Mouse (Mus musculus): ENCODE measurements around the gene Hlx.

The Hlx gene

GRCm38 (mm10) chr1:184731644-184732545 lies 524 bp downstream of the Hlx start:
- DNase-seq, result peak; percentile 76 to 82

GRCm38 (mm10) chr1:184731091-184731640 lies 1.3 kb downstream of the Hlx start:
- no peak for DNase-seq

DNA sequence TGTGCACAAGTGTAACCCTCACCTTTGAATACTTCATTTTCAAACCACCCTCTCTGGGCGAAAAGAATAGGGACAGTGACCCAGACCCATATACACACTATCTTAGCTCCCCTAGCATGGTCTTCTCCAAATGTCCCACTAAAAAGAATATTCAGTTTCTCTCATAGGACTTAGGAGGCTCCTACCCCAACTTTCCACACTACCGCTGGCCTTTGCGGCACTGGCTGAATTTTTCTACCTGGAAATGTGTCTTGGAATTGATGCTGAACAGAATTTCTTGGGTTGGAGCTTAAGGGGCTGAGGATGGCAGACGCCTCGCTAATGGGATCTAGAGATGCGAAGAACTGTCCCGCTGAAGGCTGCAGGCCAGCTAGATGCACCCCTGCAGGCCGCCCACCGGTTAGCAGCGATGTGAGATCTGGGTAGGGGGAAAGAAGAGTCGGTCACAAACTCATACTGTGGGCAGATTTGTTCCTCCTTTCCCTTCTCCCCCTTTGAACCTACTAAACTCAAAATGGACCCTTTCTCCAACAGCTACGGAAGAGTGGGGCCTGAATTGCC lies 1.9 kb downstream of the Hlx start:
- no peak for DNase-seq

GRCm38 (mm10) chr1:184729357-184730140 lies 2.9 kb downstream of the Hlx start:
- no peak for DNase-seq

DNA sequence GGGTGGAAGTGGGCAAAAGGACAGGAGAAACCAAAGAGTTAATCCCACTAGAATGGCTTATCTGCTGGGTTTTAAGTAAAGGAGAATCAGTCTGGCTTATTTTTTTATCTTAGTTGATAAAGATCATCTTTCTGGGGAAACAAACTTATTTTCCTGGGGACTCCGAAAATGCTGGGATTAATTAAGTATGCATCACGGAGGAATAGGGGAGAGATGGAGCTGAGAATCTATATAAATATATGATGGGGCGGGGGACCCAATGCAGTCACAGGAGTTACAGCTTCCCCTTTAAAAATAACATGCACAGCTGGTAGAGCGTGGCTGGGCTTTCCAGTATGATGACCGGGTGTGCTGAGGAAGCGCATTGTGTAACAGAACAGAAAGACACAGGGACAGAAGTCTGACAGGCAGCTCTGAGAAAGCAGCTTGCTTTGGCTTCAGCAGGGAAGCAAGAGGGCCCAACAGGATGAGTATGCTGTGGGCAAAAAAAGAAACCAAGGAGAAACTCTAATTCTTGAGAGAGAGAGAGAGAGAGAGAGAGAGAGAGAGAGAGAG lies 3.8 kb downstream of the Hlx start:
- DNase-seq, result peak in 1 of 2 experiments; percentile 42

DNA sequence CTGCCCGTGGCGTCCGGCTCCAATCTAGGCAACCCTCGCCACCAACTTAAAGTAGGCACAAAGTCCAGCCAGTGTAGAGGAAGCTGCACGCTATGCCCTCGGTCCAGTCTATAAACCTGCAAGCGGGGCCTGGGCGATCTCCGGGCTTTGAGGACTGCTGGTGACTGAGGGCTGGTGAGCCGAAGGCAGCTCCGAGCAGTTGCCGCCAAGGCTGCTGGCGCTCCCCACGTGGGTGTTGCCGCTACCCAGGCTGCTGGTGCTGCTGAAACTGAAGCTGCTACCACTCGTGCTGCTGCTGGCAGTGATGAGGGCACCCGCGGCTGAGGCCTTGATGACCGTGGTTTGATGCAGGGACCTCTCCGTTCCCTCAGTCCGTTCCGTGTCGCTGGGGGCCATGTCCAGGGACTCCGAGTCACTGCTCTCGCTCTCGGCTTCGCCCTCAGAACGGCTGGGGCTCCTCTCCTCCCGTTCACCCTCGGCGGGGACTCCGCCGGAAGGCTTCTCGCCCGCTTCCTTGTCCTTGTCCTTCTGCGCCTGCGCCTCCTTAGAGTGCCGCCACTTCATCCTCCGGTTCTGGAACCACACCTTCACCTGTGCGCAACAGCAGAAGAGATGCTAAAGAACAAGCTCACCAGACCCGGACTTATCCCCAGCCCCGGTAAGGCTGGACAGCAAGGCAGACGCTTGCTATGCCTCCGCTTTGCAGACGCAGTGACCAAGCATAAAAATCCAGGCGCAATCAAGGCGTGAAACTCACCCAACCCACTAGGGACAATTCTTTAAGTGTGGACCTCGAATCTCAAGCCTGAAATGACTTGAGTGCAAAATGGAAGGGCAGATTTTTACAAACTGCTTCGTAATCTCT lies 4.8 kb downstream of the Hlx start:
- peak in 1 of 2 experiments; percentile 45 for DNase-seq

- DNase-seq, result no peak
These were observed 5.7 kb downstream of the Hlx start for GRCm38 (mm10) chr1:184726576-184727300.

GRCm38 (mm10) chr1:184725318-184725790 lies 7.1 kb downstream of the Hlx start:
- DNase-seq, result no peak

DNA sequence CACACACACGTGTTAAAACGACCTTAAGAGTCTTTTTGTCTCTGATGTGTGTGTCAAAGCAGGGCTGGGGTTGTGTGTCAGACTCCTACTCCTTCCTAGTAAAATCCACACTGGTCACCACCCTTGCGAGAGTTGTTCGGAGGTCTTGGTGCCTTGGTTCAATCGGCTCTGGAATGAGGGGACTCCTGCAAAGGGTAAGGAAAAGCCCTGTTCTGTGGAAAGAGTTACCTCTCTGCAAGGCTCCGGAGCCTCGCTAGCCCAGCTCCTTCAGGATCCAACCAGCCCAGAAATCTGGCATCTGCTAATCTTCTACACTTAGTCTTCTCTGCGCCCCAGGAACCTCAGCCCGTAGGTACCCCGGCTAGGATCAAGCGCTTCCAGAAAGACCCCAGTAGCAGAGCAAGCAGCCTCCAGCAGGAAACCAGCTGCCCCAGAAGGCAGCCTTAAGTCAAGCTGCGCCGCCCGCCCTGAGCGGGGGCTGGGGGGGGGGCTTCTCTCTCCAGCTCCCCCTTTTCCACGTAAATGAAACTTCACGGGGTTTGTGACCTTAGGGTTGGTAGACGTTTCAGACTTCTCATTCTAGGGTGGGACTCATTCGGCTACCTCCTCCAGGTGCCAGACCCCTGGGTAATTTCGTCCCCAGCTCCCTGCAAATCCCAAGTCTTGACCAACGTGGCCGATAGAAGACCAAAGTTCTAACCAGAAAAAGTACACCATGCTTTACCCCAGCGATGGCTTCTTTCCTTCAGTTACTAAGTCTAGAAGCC lies 7.7 kb downstream of the Hlx start:
- no peak for DNase-seq

DNA sequence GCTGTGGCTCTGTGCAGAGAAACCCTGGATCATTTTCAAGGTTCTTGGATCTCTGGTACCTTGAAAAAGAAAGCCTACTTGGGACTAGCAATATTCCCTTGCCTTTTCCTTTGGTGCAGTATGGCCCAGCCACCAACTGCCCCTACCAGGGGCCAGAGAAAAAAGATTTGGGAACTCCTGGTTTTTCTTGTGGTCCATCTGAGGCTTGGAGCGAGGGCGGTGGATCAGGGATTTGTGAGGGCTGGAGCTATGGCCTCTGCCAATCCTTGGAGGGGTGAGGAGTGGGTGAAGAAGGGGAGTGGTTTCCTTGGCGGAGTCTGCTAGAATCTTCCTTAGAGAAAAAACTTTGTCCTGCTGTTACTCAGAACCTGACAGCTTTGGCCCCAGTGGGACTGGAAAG lies 8.5 kb downstream of the Hlx start:
- DNase-seq, result no peak

DNA sequence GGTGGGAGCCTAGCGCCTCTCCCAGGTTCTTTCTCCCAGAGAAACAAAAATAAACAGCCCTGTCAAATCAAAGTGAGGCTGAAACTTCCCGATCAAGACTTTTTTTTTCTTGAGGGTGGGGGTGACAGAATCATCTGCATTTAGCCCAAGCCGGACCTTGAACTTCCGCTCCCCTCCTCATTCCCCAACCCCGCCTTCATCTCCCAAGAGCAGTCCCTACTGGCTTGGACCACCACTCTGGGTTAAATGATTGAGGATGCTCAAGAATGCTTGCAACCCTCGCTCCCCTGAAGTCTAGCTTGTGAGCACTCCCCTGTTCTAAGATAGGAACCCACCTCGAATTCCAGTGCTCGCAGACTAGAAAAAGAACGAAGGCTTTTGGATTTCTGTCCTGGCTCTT lies 11.3 kb downstream of the Hlx start:
- no peak for DNase-seq

GRCm38 (mm10) chr1:184720162-184721025 lies 12.0 kb downstream of the Hlx start:
- no peak for DNase-seq

GRCm38 (mm10) chr1:184718261-184719120 lies 13.9 kb downstream of the Hlx start:
- peak in 1 of 2 experiments; percentile 58 for DNase-seq

GRCm38 (mm10) chr1:184717691-184718200 lies 14.7 kb downstream of the Hlx start:
- no peak for DNase-seq

DNA sequence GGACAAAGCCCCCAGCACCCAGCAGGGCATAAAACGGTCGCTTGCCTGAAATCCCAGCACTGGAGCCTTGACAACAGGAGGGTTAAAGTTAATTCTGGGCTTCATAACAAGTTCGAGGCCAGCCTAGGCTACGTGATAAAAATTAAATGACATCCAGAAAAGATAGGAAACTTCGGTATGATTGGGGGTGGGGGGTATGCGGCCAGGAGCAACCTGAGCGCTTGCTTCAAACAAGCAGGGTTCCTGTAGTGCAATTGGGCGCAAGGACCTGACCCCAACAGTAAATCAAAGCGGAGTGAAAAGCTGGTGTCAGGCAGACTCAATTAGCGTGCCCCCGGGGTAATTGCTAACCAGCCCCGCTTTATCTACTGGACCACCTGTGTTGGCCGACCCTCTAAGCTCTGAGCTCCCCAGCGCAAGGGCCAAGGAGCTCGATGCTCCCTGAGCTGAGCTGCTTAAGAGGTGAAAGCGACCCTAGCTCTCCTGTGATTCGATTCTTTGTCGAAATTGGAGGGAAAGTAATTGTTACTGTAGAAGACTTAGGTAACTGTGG lies 15.3 kb downstream of the Hlx start:
- no peak for DNase-seq

GRCm38 (mm10) chr1:184716117-184716516 lies 16.3 kb downstream of the Hlx start:
- DNase-seq, result no peak

GRCm38 (mm10) chr1:184715693-184716092 lies 16.7 kb downstream of the Hlx start:
- no peak for DNase-seq

- DNase-seq, result no peak
These were observed 17.9 kb downstream of the Hlx start for GRCm38 (mm10) chr1:184714515-184714914.

Measured in lung, postnatal 4 days (tissue).